Mouse (Mus musculus) MEL (cell line): ENCODE measurements around the gene Ubr1.

ENCODE experiments used
- CHD2 ChIP-seq: IDR thresholded peaks from 2 replicates; pipeline ENCODE4 v1.6.1; 2011; ENCODE audit warnings: low read length, improper control_type of control experiment
- CTCF ChIP-seq, 3 experiments: IDR thresholded peaks in 2 of 3; conservative IDR thresholded peaks in 1 of 3; 2 replicates each; pipeline ENCODE4 v1.5.1; 2011 to 2012; ENCODE audit warnings: low read length in 3 of 3, low read depth in 2 of 3, mild to moderate bottlenecking in 2 of 3, improper control_type of control experiment in 1 of 3, inconsistent platforms in 1 of 3, mixed read lengths in 1 of 3, moderate library complexity in 1 of 3; ENCODE audit not compliant: control insufficient read depth in 1 of 3, insufficient read depth in 1 of 3, poor library complexity in 1 of 3, severe bottlenecking in 1 of 3
- E2F4 ChIP-seq: IDR thresholded peaks from 2 replicates; pipeline ENCODE4 v1.6.1; 2011; ENCODE audit warnings: low read depth, low read length, improper control_type of control experiment, borderline replicate concordance
- EP300 ChIP-seq, 2 experiments: IDR thresholded peaks; 2 replicates each; pipeline ENCODE4 v1.6.1; 2011; ENCODE audit warnings: improper control_type of control experiment in 2 of 2, low read length in 2 of 2, low read depth in 1 of 2, mild to moderate bottlenecking in 1 of 2
- JUND ChIP-seq: IDR thresholded peaks from 2 replicates; pipeline ENCODE4 v1.6.1; 2011; ENCODE audit warnings: low read depth, mild to moderate bottlenecking, improper control_type of control experiment, low read length
- MXI1 ChIP-seq: IDR thresholded peaks from 2 replicates; pipeline ENCODE4 v1.6.1; 2011; ENCODE audit warnings: mild to moderate bottlenecking, low read depth, low read length, improper control_type of control experiment
- MYC ChIP-seq: IDR thresholded peaks from 2 replicates; pipeline ENCODE4 v1.6.1; 2011; ENCODE audit warnings: low read depth, mild to moderate bottlenecking, low read length, improper control_type of control experiment, moderate library complexity
- POLR2A ChIP-seq, 2 experiments: IDR thresholded peaks; 2 replicates each; pipeline ENCODE4 v1.6.1; 2011 to 2012; ENCODE audit warnings: low read length in 2 of 2, mild to moderate bottlenecking in 2 of 2, control low read depth in 1 of 2, improper control_type of control experiment in 1 of 2, low read depth in 1 of 2, moderate library complexity in 1 of 2; ENCODE audit not compliant: control insufficient read depth in 1 of 2, insufficient read depth in 1 of 2, poor library complexity in 1 of 2
- SMC3 ChIP-seq: IDR thresholded peaks from 2 replicates; pipeline ENCODE4 v1.6.1; 2011; ENCODE audit warnings: low read depth, low read length, improper control_type of control experiment
- TAL1 ChIP-seq: IDR thresholded peaks from 2 replicates; pipeline ENCODE4 v1.6.1; 2012; ENCODE audit warnings: mild to moderate bottlenecking, inconsistent platforms, low read length, moderate library complexity, mixed read lengths

- TF ChIP-seq POLR2A (IDR thresholded peaks at IDR 0.05; ENCODE audit: control insufficient read depth in 1 of 2, insufficient read depth in 1 of 2, low read depth in 1 of 2, low read length in 2 of 2, poor library complexity in 1 of 2) (no peak), CHD2 (no peak), CTCF (IDR thresholded peaks at IDR 0.05 in 2 of 3, conservative IDR thresholded peaks at IDR 0.05 in 1 of 3; ENCODE audit: control insufficient read depth in 1 of 3, insufficient read depth in 1 of 3, low read depth in 2 of 3, low read length in 3 of 3, poor library complexity in 1 of 3, severe bottlenecking in 1 of 3) (no peak), EP300 (IDR thresholded peaks at IDR 0.05; ENCODE audit: low read depth in 1 of 2, low read length in 2 of 2) (no peak), MXI1 (no peak), TAL1 (no peak), SMC3 (no peak), E2F4 (no peak), MYC (no peak), JUND (no peak)
These were observed 42.2 kb upstream of the Ubr1 start for GRCm38 (mm10) chr2:121012676-121013075.
